Mouse (Mus musculus) c-Kit-positive CD71-negative TER-119-negative erythroid progenitor cells, embryonic 14.5 days (primary cell): Measurements from ENCODE around the gene Rnasel.
"Not testable (repeated sequence)": the region's sequence is repeated elsewhere in the genome, so short reads cannot be mapped to it uniquely, and the experiment has no call there.

ENCODE experiments used
- DNase-seq: peaks from one replicate; pipeline ENCODE4 v3.0.0-alpha.2; 2013; ENCODE audit warnings: low read depth

The Rnasel gene

GRCm38 (mm10) chr1:153737101-153738085 is 11.8 kb upstream of the Rnasel start:
- no peak for DNase-seq

GRCm38 (mm10) chr1:153739437-153740015 is 9.7 kb upstream of the Rnasel start:
- DNase-seq: no peak

DNA sequence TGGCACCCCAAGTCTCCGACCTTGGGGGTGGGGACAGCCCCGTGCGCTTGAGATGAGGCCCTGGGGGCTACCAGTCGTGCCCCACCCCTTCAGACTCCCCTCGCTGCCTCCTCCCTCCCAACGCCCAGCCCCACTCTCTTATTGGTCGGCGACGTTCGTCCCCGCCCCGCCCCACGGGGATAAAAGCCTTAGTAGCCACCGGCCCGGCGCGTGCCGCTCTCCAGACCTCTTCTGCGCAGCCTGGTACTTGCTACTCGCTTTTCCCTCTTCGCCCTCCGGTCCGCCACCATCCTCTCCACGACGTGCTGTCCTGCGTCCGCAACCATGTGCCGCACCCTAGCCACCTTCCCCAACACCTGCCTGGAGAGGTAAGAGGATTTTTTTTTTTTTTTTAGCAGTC is 9.1 kb upstream of the Rnasel start, which contains the start of gene Rgs16:
Gene Rgs16, plus strand, starts transcription at position 205 of the 400 bp plus-strand sequence.
- DNase-seq: peak; percentile 29

DNA sequence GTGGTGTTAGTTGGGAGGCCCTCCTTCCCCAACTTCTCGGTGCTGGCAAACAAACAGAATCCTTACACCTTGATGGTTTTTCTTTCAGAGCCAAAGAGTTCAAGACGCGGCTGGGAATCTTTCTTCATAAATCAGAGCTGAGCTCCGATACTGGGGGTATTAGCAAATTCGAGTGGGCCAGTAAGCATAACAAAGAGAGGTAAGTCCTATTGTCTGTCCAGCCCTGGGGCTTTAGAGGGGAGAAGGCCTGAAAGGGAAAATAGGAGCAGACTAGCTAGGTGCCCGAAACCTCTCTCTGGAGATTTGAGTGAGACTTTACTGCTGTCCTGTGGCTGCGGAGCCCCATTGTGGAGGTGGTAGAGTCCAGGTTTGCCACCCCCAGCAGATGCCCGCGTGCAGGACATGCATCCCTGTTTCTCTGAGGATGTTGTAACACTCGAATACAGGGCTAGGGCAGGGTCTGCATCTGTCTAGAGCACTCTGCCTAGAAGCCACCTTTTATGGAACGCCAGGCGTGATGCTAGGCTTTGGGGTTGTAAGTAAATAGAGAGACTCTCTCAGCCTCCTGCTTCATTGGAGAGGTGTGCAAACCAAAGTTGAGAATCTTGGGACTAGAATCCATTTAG is 8.3 kb upstream of the Rnasel start:
- DNase-seq: no peak

DNA sequence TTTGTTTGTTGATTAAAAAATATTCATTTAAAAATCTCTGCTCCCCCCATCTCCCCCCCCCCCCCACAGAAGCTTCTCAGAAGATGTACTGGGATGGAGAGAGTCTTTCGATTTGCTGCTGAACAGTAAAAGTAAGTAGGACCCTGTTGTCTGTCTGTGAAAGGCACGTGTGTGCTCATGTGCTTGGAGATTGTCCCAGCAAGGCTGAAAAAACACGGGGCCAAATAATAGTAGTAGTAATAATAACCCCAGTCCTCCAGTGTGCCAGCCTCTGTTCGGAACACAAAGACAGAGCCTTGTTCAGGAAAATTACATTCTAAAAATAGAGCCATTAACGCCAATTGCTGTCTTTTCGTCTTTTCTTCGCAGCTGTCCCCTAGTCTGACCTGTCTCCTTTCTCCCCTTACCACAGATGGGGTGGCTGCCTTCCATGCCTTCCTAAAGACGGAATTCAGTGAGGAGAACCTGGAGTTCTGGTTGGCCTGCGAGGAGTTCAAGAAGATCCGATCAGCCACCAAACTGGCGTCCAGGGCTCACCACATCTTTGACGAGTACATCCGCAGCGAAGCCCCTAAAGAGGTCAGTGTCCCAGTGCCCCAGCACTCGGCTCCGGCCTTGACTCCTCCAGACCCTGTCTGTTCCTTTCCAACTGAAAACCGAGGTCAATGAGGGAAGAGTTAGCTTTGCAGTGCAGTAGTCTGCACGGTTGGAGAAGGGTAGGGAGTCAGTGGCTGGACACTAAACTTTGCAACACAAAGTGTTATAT is 7.5 kb upstream of the Rnasel start:
- no peak for DNase-seq

GRCm38 (mm10) chr1:153742374-153743155 is 6.7 kb upstream of the Rnasel start:
- peak; percentile 58 for DNase-seq

DNA sequence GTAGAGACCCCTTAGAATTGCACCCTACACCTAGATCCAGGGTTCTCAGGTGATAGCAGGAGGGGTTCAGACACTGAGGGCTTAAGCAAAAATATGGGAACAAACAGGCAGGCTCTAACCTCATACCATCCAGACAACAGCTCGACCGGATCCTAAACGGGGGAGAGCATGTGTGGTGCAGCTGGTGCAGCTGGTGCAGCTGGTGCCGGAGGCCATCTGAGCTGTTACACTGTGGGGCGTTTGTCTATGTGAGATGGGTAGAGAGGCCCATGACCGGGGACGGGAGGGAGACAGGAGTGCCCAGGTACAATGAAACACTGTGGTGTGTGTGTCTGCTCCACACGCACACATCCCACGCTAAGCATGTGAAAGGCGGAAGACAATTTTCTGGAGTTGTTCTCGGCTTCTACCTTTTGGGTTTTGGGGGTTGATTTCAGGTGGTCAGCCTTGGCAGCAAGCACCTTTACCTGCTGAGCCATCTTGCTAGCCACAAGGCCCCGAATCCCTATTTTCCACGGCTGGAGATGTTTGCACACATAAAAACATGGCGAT is 3.0 kb upstream of the Rnasel start:
- DNase-seq: no peak

GRCm38 (mm10) chr1:153746728-153747127 is 2.5 kb upstream of the Rnasel start:
- DNase-seq: peak; percentile 64

GRCm38 (mm10) chr1:153747861-153748530 is 1.2 kb upstream of the Rnasel start:
- DNase-seq: no peak

DNA sequence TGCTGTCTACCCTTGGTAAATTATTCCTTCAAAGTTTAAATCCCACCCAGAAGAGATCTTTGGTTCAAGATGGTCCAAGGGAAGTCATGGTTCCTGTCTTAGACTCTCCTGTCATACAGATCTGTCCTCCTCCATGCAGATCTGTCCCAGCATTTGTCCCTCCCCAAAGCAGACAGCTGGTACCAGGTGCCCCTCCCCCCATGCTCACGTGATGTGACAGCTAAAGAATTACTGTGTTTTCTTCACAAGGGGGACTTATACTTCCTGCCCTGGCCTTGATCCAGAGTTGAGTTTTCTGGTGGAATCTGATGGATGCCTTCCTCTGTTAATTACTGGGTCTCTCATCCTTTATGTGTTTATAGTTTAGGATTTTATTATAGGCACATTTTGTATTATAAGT is 677 bp upstream of the Rnasel start:
- peak; percentile 32 for DNase-seq

DNA sequence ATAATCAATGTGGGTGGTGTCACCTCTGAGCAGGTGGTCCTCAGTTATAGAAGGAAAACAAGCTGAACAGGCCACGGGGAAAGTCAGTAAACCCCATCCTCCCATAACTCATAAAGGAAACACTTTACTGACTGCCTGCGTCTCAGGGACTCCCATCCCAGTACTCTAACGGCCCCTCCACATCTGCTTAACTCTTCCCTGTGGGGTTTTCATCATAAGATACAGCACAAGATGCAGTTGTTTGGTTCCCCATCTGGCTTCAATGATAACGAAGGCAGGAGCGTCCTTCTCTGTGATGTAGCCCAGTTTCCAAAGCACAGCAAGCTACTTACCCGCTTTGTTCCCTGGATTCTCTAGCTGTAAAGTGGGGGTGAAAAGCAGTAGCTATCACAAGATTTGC is 828 bp downstream of the Rnasel start:
- DNase-seq: no peak

DNA sequence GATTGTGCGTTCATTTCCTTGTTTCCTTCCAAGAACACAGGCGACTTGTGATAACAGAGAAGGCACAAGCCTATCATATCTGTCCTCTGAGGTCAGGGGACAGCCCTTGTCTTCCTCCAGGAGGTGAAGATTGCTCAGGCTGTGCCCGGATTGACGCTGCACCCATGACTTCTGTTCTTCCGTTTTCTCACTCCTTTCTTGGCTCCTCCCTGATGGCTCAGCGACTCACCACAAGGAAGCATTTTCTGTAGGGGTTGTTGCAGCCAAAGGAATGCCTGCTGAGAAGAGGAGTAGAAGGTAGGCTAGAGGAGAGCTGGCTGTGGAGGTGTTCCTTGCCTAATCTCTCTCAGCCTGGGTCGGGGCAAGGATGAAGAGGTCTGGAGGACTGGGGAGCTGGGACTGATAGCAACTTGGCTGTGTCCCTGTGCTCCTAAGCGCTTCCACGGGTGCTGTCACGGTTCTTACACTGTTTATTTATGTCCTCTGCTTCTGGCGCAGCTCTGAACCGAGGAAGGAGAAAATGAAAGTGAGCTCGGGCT is 2.6 kb downstream of the Rnasel start:
- DNase-seq: peak; percentile 63

GRCm38 (mm10) chr1:153752521-153752920 is 3.3 kb downstream of the Rnasel start:
- peak; percentile 24 for DNase-seq

- DNase-seq: no peak
These were observed 4.7 kb downstream of the Rnasel start for GRCm38 (mm10) chr1:153753725-153754464.

GRCm38 (mm10) chr1:153764136-153764535 is 14.9 kb downstream of the Rnasel start:
- no peak for DNase-seq

- no peak for DNase-seq
These were observed 17.1 kb downstream of the Rnasel start for GRCm38 (mm10) chr1:153766298-153766697.

DNA sequence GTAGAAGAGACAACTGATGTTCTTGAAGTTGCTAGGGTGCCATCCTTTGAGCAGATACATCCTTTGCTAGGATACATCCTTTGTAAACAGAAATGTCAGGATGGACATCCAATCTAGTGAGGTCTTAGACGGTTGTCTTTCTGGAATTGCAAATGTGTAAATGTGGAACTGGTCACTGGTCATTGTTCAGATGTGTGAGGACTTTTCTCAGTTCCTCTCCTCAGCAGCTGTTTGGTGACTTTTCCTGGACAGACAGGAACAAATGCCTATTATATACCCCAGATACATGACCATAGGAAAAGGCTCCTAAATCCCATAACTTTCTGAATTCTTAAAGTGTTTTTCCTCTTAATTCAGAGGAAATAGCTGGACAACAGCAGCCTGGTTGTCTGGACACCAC is 18.1 kb downstream of the Rnasel start:
- DNase-seq: no peak

GRCm38 (mm10) chr1:153768465-153768864 is 19.2 kb downstream of the Rnasel start:
- no peak for DNase-seq

DNA sequence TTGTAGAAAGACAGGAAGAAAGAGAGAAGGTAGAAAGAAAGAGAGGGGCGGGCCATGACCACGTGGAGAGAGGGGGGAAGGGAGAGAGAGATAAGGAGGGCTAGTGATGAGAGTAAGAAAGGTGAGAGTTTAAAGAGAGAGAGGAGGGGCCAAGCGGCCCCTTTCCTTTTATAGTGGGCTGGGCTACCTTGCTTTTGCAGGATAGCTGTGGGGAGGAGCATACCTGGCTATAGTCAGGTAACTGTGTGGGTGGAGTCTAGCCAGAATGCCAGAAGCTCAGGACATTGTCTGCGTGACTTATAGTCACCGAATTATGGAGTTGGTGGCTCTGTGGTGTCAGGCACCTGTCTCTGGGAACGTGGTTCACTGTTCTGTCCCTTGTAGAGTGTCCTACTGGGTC is 20.3 kb downstream of the Rnasel start:
- DNase-seq: not testable (repeated sequence)
